Mouse (Mus musculus) E14TG2a.4 (cell line): ENCODE results near the gene Cdh23.

Experiments used
- CTCF ChIP-seq: conservative IDR thresholded peaks from 2 replicates; pipeline ENCODE4 v1.5.1; 2014; ENCODE audit warnings: low read length
- NANOG ChIP-seq: IDR thresholded peaks from 2 replicates; pipeline ENCODE4 v1.6.1; 2014; ENCODE audit warnings: borderline replicate concordance, low read length, mixed read lengths
- POU5F1 ChIP-seq: IDR thresholded peaks from 2 replicates; pipeline ENCODE4 v1.6.1; 2014; ENCODE audit warnings: low read length, borderline replicate concordance

DNA sequence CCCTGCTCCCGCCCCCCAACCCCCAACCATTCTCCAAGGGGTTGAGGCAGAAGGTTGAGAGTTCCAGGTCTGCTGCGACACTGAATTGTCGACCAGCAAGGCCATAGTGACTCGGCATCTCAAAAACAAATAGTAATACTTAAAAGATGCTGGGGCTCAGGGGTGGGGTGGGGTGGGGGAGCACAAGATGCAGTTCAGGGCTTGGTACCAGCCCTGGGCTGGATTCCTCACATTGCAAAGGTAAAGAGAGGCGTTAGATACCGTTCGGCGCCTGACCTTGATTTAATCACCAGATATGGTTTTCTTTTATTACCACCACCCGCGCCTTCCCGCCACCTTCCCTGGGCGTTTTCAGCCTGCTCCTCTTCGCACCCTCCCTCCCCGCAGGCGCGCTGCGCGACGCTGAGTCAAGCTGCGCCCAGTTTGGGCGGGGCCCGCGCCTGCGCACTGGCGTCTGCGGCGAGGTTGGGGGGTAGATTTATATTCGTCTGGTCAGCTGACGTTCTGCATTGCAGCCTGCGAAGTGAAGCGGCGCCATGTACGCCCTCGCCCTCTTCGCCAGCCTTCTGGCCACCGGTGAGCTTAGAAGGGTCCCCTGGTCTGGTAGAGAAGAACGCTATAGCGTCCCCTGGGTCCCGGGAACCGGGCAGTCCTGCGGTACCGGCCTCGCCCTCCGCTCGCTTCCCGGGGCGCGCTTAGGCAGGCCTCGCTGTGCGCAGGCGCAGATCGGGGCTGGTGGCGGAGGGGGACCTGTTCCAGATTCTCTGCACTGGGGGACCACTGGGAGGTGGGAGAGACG, 418.9 kb downstream of the Cdh23 start, which contains the start of gene Psap:
- TF ChIP-seq CTCF (no peak), NANOG (no peak), POU5F1 (no peak)
